Mouse (Mus musculus): ENCODE measurements around the gene Cipc. TPM values are rescaled to one million over a fixed set of nuclear protein-coding genes. Genes with fewer than 3 reads are reported as not detected.

Gene Cipc
- total RNA-seq, 2 experiments from 2014 or later: 37.1 to 40.8 TPM

DNA sequence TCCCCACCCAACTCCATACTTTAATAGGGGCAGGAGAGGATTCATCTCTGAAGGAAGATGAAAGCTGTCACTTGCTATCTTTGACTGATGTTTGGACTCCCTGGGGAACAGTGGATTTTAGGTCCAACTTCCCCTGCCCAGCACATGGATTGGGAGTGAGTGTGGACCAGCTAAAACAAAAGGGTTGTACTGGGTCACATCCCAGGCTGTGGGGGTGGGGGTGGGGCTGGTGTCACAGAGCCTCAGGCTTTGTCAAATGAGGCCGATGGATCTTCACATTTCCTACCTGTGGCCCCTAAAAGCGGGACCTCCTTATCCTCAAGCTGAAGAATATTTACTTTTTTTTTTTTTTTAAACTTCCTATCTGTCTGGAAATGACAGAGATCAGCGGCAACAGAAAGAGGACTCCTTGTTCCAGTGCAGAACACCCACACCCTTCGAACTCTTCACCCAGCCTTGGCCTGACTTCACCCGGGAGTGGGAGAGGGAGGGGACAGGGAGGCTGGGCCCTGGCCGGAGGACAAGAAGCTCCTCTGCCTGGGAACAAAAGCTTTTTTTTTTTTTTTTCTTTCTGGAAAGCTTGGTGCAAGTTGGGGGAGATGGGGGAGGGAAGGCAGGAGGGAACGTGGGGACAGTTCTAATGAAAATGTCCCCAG, 14.8 kb upstream of the Cipc start:
- DNase-seq: peak; percentile 92 to 97

DNA sequence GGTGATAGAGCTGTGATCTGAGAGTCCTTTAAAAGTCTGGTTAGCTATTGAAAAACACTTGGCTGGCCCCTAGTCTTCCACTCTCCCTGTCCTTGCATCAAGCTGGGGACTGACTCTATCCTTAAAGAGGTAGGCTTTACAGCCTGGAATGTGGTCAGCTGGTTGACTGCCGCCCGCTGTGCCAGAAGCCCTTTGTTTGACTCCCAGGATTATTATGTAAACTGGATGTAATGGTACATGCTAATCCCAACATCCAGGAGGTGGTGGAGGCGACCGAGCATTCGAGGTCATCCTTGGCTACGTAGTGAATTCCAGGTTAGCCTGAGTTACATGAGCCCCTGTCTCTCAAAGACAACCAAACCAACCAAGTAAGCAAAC, 14.3 kb upstream of the Cipc start:
- DNase-seq: peak; percentile 85 to 88

DNA sequence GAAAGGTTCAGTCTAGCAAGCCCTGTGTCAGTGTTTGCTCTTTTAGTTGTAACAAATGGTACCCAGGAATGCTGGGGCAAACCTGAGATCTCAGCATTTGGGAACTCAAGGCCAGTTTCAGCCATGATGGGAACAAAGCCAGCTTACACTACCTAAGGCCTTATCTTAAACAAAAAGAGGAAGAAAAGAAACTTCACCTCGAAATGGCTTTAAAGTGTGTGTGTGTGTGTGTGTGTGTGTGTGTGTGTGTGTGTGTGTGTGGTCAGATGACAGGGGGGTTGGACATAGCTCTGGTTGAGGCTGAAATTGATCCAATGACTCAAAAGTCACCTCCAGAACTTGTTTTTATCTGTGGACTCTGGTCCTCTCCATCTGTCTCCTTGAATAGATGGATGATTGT, 12.1 kb upstream of the Cipc start:
- DNase-seq: no peak

DNA sequence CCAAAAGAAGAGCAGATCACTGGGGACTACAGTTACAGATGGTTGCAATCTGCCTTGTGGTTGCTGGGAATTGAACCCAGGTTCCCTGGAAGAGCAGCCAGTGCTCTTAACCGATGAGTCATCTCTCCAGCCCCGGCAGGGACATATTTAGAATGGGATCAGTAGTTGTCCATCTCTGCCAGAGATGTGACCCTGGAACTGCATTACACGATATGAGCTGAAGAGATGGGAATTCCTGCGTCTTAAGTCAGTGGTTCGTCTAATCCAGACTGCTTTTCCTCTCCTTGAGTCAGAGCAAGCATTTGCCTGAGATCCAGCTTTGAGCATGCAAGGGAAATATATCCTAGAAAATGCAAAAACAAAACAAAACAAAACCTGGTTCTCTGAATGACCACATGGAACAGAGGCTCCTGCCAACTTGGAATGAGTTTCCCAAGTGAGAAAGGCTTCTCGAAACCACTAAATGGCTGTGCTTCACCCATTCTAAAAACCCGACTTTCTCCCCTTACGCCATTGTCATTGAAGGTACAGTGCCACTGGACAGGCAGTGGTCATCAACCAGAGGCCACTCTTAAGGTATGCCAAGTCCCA, 11.1 kb upstream of the Cipc start:
- peak; percentile 63 to 66 for DNase-seq

DNA sequence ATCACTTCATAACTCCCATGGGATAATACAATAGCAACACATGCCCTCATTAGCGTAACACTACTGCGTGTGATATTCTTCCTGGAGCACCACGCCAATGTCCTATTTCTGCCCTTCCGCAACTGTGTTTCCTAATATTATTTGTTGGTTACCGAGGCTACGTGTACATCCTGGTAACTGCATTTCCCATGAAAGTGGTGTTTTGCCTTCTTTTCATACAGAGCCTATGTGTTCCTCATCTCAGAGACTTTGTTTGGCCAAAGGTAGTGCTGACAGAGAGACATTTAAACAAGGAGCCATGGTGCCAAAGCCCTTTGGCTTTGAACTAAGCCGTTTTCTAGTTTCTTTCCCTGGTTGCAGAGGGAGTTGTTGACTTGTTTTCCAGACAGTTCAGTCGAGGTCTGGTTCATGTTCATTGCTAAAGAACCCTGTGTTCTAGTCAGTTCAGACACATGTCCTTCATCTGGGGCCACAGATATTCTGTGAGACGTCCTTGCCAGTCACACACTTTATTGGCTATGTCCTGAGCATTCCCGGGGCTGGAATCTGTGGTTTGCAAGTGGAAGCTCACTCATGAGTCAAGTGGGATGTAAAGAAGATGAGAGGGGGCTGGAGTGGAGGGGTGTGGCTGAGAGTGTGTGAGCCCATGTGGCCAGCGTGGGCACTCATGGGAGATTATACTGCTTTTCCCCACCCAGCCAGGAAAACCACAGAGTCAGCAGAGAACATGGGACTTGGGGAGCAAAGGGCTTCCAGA, 10.1 kb upstream of the Cipc start:
- DNase-seq: peak; percentile 70 to 82

DNA sequence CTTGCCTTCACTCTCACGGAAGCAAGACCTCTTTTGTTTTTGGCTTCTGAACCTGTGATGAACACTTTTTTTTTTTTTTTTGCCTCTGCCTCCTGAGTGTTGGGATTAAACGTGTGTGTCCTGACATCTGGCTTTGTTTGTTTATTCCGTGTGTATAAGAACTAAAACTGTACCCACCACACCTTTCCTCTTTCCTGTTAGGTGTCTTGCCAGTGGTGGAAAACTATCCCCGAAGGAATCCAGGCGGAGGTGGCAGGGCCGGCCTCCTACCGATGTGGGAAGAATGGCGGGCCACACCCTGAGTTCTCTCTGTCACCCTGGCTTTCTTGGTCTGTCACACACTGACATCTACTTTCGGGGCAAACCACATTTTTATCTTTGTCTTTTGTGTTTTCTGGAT, 8.3 kb upstream of the Cipc start:
- peak; percentile 64 to 85 for DNase-seq

DNA sequence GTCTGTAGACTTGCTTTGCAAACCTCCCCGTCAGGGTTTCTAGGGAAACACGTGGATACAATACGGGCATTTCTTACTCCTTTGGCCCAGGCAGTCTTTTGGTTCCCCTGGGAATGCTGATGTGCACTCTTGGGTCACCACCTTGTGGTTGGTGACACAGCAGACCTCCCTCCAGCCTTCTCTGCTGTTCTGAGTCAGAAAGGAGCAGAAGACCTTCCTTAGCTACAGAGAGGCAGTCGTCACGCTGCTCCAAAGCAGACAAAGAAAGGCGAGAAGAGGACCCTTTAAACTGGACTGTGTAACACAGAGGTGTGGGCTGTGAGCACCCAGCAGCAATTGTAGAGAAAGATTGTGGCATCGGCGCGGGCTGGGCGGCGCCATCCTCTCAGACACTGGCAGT, 5.7 kb upstream of the Cipc start:
- DNase-seq: peak in 1 of 2 experiments; percentile 39

DNA sequence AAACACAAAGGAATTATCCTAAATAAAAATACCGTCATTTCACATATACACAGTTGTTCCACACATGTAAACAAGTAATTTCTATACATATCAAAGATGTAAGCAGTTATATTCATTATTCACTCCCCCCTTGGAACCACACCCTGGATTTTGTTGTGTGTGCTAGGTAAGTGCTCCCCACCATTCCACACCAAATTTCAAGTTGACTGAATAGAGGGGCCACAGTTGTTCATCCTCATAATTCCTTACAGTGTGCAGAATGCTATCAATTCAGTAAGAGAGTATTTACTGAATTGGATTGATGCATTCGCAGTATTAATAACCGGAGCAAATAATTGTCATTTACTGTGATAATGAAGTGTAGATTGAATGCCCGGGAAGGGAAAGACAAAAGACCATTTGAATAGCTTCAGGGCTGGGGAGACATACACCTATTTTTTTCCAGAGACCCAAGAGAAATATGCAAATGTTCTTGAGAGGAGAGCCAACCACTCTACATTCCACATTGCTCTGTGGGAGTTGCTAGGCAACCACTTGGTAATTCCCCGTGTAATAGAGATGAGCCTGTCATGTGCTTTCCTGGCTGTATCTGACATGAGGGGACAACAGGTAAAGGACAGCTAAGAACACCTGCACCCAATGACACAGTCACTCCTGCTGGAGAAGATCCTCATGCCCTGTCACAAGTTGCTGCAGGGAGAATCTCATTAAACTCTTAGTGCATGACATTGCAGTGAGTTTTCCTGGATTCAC, 4.9 kb upstream of the Cipc start:
- DNase-seq: peak in 1 of 2 experiments; percentile 40

DNA sequence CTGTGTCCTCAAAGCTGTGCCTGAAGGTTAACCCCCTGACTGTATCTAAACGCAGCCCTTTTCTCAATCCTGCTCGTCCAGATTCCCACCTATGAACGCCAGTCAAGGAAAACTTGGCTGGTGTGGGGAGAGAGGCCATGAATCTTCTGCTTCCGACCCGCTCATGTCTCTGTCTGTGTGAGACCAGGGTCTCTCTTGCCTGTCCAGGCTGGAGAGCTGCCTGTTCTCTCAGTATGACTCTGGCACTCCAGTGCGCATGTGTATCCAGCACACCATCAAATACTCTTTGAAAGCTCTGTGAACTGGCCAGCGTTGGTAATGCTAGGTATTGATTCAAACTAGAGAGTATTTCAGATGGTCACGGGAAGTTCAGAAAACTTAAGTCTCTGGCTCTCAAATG, 3.4 kb upstream of the Cipc start:
- DNase-seq: no peak

DNA sequence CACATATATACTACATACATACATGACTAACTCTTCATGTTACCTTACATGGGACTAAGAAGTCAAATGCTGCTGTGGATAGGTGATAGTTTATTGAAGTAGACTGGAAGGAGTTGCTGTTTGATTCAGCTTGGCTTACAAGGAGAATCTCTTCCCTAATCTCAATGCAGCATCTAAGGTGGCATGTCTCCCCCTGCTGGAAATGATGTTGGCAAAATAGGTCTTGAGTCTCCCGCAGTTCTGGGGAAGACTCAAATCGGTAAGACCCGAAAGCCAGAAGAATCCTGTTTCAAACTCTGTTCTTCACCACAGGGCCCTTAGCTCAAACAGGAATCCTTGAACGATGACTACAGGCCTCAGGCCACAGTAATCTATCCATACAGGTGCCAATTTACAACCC, 1.7 kb upstream of the Cipc start:
- peak; percentile 82 to 84 for DNase-seq

DNA sequence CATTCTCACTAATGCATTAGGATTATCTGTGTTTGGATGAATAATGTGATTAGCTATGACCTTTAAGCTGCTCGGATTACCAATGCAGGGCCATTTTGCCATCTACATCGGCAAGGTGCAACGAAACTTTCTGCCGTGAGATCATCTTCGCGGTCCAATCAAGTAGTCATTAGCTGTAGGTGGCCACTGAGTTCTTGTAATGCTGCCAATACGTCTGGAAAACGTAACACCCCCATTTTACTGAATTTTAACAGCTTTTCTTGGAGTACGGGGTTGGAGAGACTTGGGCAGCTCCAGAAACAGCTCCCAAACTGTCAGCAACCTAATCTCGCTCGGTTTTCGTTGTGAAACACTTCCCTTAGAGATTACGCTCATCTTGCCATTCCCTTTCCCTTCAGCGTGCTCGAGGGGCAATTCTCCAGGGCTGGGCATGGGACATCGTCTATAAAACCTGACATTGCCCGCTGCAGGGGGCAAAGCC, 502 bp upstream of the Cipc start:
- DNase-seq: peak in 1 of 2 experiments; percentile 39

DNA sequence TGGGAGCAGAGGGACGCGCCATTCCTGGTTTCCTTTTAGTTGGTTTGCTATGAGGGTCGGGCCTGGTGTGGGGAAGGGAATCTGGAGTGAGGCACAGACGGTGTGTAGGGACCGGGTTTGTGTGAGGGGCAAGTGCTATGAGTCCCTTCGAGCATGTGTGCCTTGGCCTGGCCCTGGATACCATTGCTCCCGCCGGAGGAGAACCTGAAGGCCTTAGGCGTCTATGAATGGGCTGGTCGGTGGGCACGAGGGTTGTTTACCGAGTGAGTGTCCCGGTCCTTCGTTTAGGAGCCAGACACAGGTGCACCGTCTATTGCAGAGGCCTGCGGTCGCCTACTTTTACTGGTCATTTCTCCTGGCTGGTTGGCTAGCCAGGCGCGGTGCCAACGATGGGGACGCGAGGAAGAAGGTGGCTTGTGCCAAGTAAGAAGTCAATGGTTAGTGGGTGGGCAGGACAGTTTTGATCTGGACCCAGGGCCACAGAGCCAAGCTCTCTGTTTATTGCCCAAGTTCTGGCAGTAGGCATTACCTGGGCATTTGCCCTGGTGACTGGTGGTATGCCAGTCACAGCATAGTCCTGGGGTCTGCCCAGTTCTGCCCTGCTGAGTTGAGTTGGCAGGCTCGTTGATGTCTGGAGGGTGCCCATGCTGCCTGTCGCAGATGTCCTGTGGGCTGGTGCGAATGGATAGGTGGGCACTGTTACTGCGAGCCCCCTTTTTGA, 998 bp downstream of the Cipc start:
- peak; percentile 55 to 74 for DNase-seq

DNA sequence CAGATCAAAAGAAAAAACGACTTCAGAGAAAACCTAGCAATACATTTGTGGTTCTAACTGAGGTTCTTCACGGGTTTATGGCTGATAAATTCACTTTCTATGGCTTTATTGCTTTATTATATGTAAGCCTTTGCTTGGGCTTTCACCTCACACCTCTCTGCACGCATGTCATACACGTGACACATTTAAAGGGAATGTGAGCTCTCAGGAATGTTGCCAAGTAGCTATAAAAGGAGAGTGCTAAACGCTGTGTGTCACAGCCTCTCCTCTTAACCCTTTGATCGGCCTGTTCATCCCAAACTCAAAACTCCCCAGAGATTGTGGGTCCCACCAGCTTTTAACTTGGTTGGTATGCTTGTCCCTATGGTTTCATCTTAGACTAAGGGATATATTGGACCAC, 1.8 kb downstream of the Cipc start:
- DNase-seq: peak; percentile 63 to 65

DNA sequence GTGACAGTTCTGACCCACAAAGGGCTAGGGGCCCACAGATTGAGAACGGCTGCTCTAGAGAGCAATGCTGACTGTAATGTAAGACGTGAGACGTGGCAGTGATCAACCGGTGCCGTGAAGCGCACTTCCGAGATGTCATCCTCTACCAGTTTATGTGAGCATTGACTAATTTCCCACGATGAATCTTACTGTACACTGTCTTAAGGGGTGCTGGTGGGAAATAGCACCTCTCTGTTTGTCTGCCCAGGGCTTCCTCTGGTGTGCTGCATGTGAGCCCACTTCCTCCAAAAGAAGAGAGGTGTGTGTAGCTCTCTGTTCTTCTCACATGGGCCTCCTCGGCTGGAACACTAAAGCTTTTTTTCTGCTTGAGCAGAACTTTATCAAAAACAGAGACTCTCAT, 2.7 kb downstream of the Cipc start:
- DNase-seq: peak; percentile 32 to 33

DNA sequence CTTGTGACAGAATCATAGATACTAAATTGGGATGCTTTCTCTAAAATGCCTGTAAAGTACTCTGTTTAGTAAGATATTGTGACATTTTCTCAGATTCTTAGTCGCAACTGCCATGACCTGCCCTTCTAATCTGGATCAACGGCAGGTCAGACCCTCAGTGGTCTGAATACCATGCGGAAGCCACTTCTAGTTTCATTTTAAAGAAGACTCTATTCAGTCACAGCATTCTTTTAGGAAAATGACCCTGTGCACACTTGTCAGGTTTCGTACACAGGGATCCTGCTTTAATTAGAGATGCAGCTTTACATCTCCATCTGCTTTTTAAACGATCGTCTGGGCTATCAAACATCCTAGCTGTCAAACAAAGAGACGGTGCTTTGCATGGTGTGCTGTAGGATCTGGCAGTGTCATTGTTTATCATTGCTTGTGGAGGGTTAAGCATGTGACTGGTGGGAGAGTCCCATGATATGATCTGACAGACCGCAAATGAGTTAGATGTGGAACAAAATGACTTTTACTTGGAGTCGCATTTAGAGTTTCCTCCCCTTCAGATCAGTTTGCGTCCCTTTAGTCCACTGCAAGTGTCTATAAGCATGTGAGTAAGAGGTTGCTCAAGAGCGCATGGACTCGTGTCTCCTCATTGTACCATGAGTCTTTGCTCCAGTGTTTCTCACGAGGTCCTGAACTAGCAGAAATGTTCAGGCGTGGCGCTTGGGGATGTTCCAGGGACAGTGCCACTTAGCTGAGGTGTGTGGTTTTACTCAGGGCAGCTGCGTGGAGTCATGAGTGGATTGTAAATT, 3.5 kb downstream of the Cipc start:
- DNase-seq: peak; percentile 30 to 50

DNA sequence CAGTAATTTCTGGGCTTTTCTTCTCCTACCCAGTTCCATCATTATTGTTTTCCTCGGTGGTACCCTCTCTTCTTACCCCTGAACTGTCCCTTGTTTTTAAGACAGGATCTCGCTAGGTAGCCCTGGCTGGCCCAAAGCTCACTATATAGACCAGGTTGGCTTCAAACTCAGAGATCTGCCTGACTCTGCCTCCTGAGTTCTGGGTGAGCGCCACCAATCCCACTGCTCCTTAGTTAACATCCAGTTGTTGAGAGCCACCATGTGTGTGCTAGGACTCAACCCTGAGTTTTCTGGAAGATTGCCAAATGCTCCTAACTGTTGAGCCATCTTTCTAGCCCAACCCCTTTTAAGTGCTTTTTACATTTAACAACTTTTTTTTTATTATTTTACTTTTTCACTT, 4.1 kb downstream of the Cipc start:
- peak in 1 of 2 experiments; percentile 33 for DNase-seq

DNA sequence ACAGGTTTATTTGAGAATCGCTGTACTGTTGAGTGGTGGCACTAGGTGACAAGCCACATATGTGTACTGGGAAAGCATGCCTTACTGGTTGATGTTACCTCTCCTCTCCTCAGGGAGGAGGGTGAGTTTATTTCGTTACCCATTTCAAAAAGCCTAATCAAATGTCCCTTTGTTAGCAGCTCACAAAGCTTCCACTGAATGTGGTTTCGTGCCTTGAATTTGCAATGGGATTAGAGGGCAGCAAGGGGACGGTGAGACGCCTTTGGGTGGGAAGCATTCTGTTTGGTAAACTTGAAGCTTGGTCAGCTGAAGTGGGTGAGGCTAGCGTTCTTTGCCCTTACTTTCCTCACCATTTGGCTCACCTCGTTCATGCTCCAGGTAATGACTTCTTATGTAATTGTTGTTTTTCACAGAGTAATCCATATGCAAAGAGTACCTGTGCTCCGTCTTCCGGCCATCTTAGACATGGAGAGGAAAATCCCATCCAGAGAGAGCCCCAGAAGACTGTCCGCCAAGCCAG, 5.5 kb downstream of the Cipc start:
- no peak for DNase-seq

DNA sequence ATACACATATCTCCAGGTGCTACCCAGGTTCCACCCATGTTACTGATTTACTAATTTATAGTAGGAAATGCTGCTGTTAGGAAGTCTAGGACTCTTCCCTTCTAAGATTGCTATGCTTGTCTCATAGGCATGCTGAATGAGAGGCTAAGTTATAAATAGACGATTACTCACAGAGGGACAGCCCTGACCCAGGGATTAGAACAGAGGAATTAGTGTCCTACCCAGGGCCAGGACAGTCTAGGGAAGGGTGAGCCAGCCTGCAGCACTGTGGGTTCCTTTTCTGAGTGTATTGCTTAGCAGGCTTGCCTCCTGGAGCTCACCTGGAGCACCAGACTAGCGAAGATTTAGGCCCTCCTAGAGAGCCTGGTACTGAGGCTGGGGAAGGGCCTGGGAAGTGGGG, 9.1 kb downstream of the Cipc start:
- peak; percentile 51 to 62 for DNase-seq

DNA sequence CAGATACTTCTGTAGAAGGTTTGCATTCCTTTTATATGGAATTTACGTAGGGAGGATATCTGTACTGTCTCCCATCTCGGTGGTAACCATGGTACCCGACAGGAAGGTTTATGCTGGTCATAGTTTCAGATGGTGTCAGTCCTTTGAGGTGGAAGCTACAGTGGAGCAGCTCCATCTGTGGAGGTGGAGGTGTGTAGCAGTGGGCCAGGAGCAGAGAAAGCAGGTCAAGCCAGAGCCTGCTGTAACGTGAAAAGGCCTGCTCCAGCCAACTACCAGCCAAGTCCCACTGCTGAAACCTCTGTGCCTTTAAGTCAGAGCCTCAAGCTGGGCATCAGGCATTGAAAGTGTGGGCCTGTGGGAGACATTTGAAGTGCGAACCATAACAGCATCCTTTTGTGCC, 11.7 kb downstream of the Cipc start:
- no peak for DNase-seq

DNA sequence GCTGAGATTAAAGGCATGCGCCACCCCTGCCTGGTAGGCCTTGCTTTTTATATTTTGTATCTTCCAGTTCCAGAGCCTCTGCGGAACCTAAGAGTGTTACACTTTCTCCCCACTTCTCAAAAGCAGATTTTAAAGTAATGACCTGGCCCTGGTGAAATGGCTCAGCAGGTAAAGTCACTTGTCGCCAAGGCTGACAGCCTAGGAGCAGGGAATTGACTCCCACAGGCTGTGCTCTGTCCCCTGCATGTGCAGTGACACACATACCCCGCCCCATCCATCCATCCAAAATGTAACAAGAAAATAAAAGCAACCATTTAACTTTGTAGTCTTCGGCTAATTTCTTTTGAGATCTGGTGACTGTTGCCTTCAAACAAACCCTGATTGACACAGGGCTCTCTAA, 12.8 kb downstream of the Cipc start:
- DNase-seq: no peak

DNA sequence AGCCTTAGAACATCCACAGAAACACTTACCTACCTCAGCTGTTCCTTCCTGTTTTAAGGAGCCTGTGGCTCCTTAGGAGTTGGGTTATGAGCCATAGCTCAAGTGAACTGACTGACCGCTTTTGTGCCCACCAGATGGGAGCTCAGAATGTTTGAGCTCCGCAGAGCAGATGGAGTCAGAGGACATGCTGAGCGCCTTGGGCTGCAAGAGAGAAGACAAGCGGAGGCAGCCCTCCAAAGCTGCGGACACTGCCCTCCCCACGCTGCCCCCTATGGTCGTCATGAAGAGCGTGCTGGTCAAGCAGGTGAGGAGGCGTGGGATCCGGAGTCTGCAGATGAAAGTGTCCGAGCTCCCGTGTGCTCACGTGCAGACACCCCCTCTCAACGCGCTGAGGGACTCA, 13.3 kb downstream of the Cipc start:
- no peak for DNase-seq

All from heart, adult 18-20 months (tissue).